Mouse (Mus musculus): ENCODE measurements at regions not wholly inside any gene's neighbourhood (a gene's known extent, or its start where the extent isn't known, plus 50 kb on each side); places are given as distances from the start of the nearest gene placed in this dataset.

DNA sequence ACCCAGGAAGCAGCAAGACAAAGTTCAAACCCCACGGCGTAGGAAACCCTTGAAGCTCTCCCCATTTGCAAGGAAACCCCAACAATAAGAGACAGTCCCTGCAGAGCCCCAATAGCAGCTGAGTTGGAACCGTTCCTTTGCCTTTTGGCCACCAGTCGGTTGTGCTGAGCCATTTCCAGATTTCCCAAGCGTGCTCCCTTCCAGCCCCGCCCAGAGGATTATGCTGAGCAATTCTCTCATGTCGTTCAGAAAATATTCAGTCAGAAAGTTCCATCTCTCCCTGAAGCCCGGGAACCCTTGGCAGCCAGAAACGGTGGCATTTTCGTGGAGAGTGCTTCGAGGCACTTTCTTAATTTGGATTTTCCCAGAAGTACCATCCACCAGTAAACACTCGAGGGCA, 117.2 kb upstream of the H2al1a start:
- Histone ChIP-seq H3K27ac (no peak overlapping the region), H3K27me3 (replicated peaks) (no peaks in the 10 kb centered on the region), H3K9ac (no peak overlapping the region), H3K4me2 (replicated peaks) (no peak overlapping the region), H3K36me3 (no peaks in the 10 kb centered on the region), H3K9me3 (no peaks in the 10 kb centered on the region), H3K4me1 (replicated peaks) (no peaks in the 10 kb centered on the region), H3K4me3 (replicated peaks) (no peak overlapping the region)
- ATAC-seq, result no peak
- 77% methylated on average over 12 of the region's 12 CpGs for WGBS

DNA sequence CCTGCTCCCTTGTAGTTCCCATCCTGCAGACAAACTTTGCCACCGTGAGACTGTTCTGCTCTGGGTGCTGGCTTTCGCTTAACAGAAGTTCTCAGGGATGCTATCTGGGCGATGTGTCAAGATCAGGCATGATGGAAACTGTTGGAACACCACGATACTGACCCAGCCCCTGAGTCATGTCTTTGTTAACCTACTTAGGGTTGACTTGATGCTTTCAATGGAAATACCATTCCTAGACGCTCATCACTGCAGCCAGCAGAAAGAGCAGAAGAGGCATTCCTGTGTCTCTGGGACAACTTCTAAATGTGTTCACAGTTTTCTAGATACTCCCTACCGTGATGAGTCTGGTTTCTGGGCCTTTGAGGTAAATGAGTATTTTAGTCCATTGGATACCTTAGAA, 108.2 kb upstream of the H2al1a start:
- no peaks in the 10 kb centered on the region for H3K9me3 ChIP-seq
- WGBS, result 93% methylated on average over 6 of the region's 6 CpGs
- no peak overlapping the region for H3K4me2 ChIP-seq (replicated peaks)
- H3K9ac ChIP-seq, result no peak overlapping the region
- no peaks in the 10 kb centered on the region; the same call in 1 of the 2 replicates for H3K27me3 ChIP-seq (replicated peaks)
- no peak overlapping the region for H3K27ac ChIP-seq
- no peak overlapping the region for H3K4me3 ChIP-seq (replicated peaks)
- no peaks in the 10 kb centered on the region for H3K4me1 ChIP-seq (replicated peaks)
- no peaks in the 10 kb centered on the region for H3K36me3 ChIP-seq
- ATAC-seq, result no peak

DNA sequence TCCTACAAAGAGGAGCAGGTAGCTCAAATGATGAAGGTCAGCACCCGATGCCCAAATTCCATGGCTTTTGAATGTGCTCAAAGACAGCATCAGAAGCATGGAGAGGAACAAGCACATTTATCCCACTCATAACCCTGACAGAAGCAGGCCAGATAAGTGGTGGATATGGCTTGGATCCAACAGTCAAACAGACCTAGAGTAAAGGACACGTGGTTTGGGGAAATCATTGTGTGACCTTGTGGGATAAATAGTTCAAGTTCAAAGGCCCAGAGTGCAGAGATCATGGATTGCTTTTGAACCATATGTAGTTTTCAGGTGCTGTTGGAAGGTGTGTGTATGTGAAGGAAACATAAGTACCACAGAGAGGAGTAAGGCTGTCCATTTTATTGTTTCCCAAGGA, 94.9 kb upstream of the H2al1a start:
- no peaks in the 10 kb centered on the region for H3K36me3 ChIP-seq
- H3K4me2 ChIP-seq (replicated peaks), result no peak overlapping the region
- no peak overlapping the region for H3K4me3 ChIP-seq (replicated peaks)
- H3K27me3 ChIP-seq (replicated peaks), result no peaks in the 10 kb centered on the region
- H3K4me1 ChIP-seq (replicated peaks), result no peaks in the 10 kb centered on the region
- no peak overlapping the region for H3K27ac ChIP-seq
- 70% methylated on average over 2 of the region's 2 CpGs for WGBS
- H3K9me3 ChIP-seq, result no peaks in the 10 kb centered on the region
- no peak overlapping the region for H3K9ac ChIP-seq
- no peak for ATAC-seq

DNA sequence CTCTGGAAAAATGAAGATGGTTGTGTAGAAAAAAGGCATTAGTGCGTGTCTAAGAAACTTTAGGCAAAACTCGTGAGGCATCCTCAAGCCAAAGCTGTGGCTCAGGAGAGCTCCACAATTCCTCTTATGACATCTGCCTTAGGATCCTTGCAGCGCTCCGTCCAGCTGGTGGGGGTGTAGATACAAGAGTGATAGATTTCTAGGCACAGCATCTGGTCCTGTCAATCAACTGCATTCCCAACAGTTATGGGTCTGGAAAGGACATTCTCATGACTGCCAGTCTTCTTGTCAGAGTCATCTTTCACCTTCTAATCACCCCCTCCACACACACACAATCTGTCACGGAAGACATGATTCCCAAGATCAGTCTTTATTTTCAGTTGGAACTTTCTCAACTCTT, 89.2 kb upstream of the H2al1a start:
- Histone ChIP-seq H3K4me1 (replicated peaks) (no peaks in the 10 kb centered on the region), H3K4me2 (replicated peaks) (no peak overlapping the region), H3K9me3 (no peaks in the 10 kb centered on the region), H3K27ac (no peak overlapping the region), H3K36me3 (no peaks in the 10 kb centered on the region), H3K27me3 (replicated peaks) (no peaks in the 10 kb centered on the region), H3K9ac (no peak overlapping the region), H3K4me3 (replicated peaks) (no peak overlapping the region)
- 89% methylated on average over 5 of the region's 5 CpGs for WGBS
- ATAC-seq, result no peak

DNA sequence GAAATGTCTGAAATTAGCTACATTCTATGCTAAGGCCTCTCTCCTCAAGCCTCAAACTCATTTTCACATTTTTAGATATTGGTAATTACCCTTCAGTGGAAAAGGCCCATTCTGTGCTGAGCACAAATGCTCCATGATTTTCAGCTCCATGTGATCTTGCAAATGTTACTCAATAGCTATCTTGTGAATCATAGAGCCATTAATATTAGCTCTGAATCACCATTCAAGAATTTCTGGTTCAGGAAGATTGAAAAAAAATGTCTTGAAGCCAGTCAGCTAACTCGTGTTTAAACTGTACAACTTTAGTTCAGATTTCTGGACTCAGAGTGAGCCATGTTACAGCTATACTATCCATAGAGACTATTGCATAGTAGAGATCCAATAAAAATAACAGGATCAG, 86.2 kb upstream of the H2al1a start:
- no peak overlapping the region for H3K4me3 ChIP-seq (replicated peaks)
- no peaks in the 10 kb centered on the region for H3K36me3 ChIP-seq
- no peak for ATAC-seq
- no peak overlapping the region for H3K27ac ChIP-seq
- H3K27me3 ChIP-seq (replicated peaks), result no peaks in the 10 kb centered on the region
- no peak overlapping the region for H3K4me2 ChIP-seq (replicated peaks)
- no peaks in the 10 kb centered on the region for H3K9me3 ChIP-seq
- WGBS, result 57% methylated on average over 1 of the region's 1 CpGs
- no peaks in the 10 kb centered on the region for H3K4me1 ChIP-seq (replicated peaks)
- no peak overlapping the region for H3K9ac ChIP-seq

DNA sequence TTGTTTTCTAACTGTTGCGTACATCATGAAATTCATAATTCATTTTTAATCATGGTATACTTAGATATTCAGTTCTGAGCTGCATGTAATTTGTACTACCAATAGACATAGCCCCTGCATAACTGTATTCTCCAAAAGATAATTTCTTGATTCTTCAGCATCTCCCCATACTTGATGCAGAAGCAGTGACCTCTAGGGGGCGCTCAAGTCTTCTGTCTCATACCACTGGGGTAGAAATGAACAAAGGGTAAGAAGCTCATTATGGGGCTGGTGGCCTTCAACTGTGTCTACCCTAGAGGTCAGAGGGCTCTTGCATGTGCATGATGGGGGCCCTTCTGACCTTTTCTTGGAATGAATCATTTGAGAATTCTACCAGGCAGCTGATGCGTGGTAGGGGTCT, 85.6 kb upstream of the H2al1a start:
- Histone ChIP-seq H3K9me3 (no peaks in the 10 kb centered on the region), H3K36me3 (no peaks in the 10 kb centered on the region), H3K27ac (no peak overlapping the region), H3K9ac (no peak overlapping the region), H3K4me3 (replicated peaks) (no peak overlapping the region), H3K27me3 (replicated peaks) (no peaks in the 10 kb centered on the region), H3K4me1 (replicated peaks) (no peaks in the 10 kb centered on the region), H3K4me2 (replicated peaks) (no peak overlapping the region)
- ATAC-seq, result no peak
- WGBS, result 65% methylated on average over 3 of the region's 3 CpGs

DNA sequence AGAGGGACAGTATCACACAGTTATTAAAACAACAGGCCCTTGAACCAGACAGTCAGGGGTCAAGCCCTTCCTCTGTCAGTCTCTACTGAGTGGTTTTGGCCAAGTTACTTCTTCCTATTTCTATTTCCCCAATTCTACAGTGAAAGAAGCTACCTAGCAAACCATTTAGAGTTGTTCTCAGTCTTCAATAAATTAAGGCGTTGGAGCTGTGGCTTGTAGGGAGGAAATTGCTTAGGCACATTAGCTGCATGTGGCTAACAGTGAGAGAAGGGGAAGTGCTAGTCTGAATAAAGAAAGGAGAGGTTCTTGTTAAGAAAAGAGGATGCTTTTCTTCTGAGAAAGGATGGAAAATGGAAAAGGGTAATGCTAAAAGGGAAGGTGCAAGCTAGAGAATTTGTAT, 60.0 kb upstream of the H2al1a start:
- Histone ChIP-seq H3K4me1 (replicated peaks) (no peaks in the 10 kb centered on the region), H3K4me3 (replicated peaks) (no peak overlapping the region), H3K27ac (no peak overlapping the region), H3K9me3 (no peaks in the 10 kb centered on the region), H3K9ac (no peak overlapping the region), H3K4me2 (replicated peaks) (no peak overlapping the region), H3K36me3 (no peaks in the 10 kb centered on the region), H3K27me3 (replicated peaks) (no peaks in the 10 kb centered on the region)
- 73% methylated on average over 1 of the region's 1 CpGs for WGBS
- no peak for ATAC-seq

DNA sequence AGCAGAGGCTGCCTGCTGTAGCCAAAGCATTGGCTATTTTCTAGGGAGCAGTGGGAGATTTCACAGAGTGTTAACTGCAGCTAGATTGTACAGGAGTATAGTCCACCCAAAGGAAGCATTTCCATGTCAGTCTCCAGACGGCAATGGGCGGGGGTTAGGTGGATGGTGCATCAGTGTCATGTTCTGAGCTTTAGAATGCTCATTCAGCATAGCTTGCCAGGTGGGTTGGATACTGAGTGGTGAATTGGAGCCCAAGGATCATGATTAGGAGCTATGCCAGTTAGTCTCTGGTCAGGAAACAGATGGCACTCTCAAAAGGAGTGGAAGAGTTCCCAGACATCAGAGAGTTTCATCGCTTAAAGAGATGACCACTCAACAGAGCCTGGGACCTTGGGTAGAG, 53.5 kb upstream of the H2al1a start:
- no peaks in the 10 kb centered on the region for H3K27me3 ChIP-seq (replicated peaks)
- no peak overlapping the region for H3K4me3 ChIP-seq (replicated peaks)
- no peaks in the 10 kb centered on the region for H3K4me1 ChIP-seq (replicated peaks)
- H3K36me3 ChIP-seq, result no peaks in the 10 kb centered on the region
- H3K9me3 ChIP-seq, result no peaks in the 10 kb centered on the region
- H3K4me2 ChIP-seq (replicated peaks), result no peak overlapping the region
- no peak for ATAC-seq
- no peak overlapping the region for H3K9ac ChIP-seq
- WGBS, result 90% methylated on average over 3 of the region's 3 CpGs
- no peak overlapping the region for H3K27ac ChIP-seq
